Mouse (Mus musculus) cortical plate, adult 2 months (tissue): ENCODE data around the gene Atp2a2.

ENCODE experiments used
- CTCF ChIP-seq: fragments of 200-500 bp; IDR thresholded peaks from 2 replicates; pipeline ENCODE4 v1.5.1; 2011; ENCODE audit warnings: mild to moderate bottlenecking, control low read depth, low read length; ENCODE audit not compliant: insufficient read depth; ENCODE audit errors: extremely low read depth
- POLR2A ChIP-seq: fragments of 200-500 bp; IDR thresholded peaks from 2 replicates; pipeline ENCODE4 v1.6.1; 2011; ENCODE audit warnings: mild to moderate bottlenecking, low read length, control low read depth; ENCODE audit not compliant: insufficient read depth; ENCODE audit errors: extremely low read depth

- TF ChIP-seq CTCF (no peak), POLR2A (no peak)
Measured at GRCm38 (mm10) chr5:122518247-122518646, 16.2 kb upstream of the Atp2a2 start.
